Mouse (Mus musculus) brain, adult 10 weeks (tissue): ENCODE measurements around the gene Gm5431. TPM values are rescaled to one million over a fixed set of nuclear protein-coding genes. Genes with fewer than 3 reads are reported as not detected.

ENCODE experiments used
- polyA plus RNA-seq: library from polyadenylated mRNA; stranded (reverse); fragments of 350-450 nt; fragmentation: Illumina TruSeq; extraction: RNeasy Lipid Tissue Mini Kit (QIAGEN cat#74804); gene quantifications from one replicate; pipeline ENCODE4 v1.2.3, GENCODE M21; 2015; ENCODE audit warnings: low read depth, low replicate concordance

Gene Gm5431
- not detected for polyA plus RNA-seq

GRCm38 (mm10) chr11:48902021-48902420, at the start of gene Gm5431:
Gm5431 (minus strand) TSS chr11:48902214.

DNA sequence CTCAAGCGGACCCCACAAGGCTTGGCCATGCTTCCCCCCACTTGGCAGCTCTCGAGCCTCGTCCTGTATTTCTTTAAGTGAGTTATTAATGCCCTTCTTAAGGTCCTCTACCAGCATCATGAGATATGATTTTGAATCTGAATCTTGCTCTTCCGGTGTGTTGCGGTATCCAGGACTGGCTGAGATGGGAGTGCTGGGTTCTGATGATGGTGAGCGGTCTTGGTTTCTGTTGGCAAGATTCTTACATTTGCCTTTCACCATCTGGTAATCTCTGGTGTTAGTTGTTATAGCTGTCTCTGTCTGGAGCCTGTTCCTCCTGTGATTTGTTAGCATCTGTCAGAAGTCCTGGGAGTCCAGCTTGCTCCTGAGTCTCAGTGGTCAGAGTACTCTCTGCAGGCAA, 44.1 kb upstream of the Gm5431 start, which contains the start of gene Psme2b:
Gene Psme2b, minus strand, starts transcription at position 101 of the 400 bp plus-strand sequence.

GRCm38 (mm10) chr11:48871201-48871772, 30.7 kb downstream of the Gm5431 start, which contains the start of gene Irgm1:
Irgm1 (minus strand) TSS chr11:48871683.

Other genes starting within 250 kb of the Gm5431 start
- 450 TPM for gene Rack1, start 101.9 kb downstream of the Gm5431 start, polyA plus RNA-seq
- gene Trim41, start 84.9 kb downstream of the Gm5431 start, polyA plus RNA-seq = 34.2 TPM
- 3.4 TPM for gene Trim7, start 76.1 kb downstream of the Gm5431 start, polyA plus RNA-seq
- 11.3 TPM for gene Gm12184, start 75.6 kb downstream of the Gm5431 start, polyA plus RNA-seq
- gene Irgm1, start 30.5 kb downstream of the Gm5431 start, polyA plus RNA-seq = 12.1 TPM
- gene Psme2b, start 44.0 kb upstream of the Gm5431 start, polyA plus RNA-seq = 1.7 TPM
- gene Olfr56, start 76.7 kb upstream of the Gm5431 start, polyA plus RNA-seq = not detected
- 1.6 TPM for gene 9930111J21Rik1, start 77.2 kb upstream of the Gm5431 start, polyA plus RNA-seq
- not detected for gene Gm12185, start 90.0 kb upstream of the Gm5431 start, polyA plus RNA-seq
- 1.6 TPM for gene Tgtp1, start 92.0 kb upstream of the Gm5431 start, polyA plus RNA-seq
- 1.9 TPM for gene 9930111J21Rik2, start 149.0 kb upstream of the Gm5431 start, polyA plus RNA-seq
- 1.4 TPM for gene Tgtp2, start 162.0 kb upstream of the Gm5431 start, polyA plus RNA-seq
- 2.4 TPM for gene Ifi47, start 174.4 kb upstream of the Gm5431 start, polyA plus RNA-seq
- gene Olfr1396, start 212.7 kb upstream of the Gm5431 start, polyA plus RNA-seq = not detected
- not detected for gene Olfr1395, start 240.1 kb upstream of the Gm5431 start, polyA plus RNA-seq